Mouse (Mus musculus) retina, embryonic 14.5 days (tissue): Measurements from ENCODE around the gene Utrn.
"Not testable (repeated sequence)": the region's sequence is repeated elsewhere in the genome, so short reads cannot be mapped to it uniquely, and the experiment has no call there.

Experiments
- DNase-seq: peaks from one replicate; pipeline ENCODE4 v3.0.0-alpha.2; 2015; ENCODE audit warnings: low spot score

Gene Utrn

GRCm38 (mm10) chr10:12690601-12691000 lies 178.6 kb downstream of the Utrn start:
- peak; percentile 80 for DNase-seq

DNA sequence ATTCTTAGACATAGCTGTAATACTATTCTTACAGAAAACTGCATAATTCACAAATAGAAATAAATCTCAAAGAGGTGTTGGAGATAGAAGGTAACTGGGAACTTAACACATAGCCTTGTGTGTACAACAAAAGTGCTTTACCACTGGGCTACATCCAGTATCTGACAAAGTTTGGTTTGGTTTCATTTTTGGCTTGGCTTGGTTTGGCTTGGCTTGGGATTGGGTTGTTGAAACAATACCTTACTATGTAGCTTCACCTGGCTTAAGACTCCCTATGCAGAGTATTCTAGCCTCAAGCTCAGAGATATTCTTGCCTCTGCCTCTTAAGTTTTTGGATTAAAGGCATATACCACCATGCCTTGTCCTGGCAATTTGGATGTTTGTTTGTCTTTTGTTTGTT lies 183.5 kb downstream of the Utrn start:
- DNase-seq: no peak

DNA sequence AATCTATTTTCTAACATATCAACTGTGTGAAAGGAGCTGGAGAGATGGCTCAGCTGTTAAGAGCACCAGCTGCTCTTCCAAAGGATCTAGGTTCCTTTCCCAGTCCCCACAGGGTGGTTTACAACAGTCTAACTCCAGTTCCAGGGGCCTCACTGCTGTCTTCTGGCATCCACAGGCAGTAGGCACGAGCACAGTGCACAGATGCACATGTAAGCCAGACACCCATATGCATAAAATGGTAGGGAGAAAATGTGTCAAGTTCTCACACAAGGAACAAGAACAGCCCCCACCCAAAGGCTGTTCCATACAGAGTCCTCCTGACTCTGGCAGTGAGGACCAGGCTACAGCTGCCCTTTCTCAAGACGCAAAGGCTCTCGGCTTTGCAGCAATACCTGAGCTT lies 185.1 kb downstream of the Utrn start:
- no peak for DNase-seq

DNA sequence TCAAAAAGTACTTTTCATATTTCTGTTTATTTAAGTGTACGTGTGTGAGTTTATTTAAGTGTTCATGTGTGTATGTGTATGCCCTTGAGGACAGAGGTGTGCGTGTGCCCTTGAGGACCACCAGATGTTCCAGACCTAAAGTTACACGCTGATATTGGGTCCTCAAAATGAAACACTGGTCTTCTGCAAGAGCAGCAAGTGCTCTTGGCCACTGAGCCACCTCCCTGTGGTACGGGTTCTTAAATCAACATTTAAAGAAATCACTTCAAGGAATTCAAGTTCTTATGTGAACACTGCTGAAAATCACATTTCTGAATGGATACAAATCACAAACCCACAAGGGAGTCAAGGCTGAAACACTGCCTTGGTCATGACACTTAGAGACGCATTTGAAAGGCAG lies 195.9 kb downstream of the Utrn start:
- DNase-seq: no peak

DNA sequence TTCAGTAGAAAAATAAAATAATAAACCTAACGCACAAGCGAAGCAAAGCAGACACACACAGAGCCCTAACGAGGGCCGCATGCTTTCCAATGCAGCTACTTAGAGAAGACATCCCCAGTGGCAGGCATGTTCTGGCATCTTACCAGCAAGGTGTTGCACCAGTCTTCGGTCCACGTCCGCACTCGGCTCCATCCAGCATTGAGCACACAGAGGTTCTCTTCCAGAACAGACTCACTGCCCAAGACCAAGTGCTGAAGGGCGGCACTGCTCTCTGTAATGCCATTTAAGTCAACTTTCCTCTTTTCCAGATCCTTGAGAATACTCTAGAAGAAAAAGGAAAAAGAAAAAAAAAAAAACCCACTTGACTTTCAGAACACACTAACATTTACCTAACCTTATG lies 197.6 kb downstream of the Utrn start:
- no peak for DNase-seq

DNA sequence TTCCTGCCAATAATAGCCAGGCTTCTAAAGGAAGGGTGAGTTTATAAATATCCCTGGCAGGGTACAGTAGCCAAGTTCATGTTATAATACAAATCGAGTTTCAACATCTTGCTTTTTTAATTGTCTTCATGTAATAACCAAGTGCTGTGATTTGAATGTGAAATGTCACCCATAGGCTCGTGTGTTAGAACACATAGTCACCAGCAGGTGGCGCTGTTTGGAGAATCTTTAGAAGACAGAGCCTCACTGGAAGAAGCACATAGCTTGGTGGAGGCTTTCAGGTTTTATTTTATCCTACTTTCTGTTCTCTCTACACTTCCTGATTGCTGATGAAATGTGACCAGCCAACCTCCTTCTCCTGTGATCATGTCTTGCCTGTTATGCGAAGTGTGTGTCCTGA lies 207.1 kb downstream of the Utrn start:
- no peak for DNase-seq

DNA sequence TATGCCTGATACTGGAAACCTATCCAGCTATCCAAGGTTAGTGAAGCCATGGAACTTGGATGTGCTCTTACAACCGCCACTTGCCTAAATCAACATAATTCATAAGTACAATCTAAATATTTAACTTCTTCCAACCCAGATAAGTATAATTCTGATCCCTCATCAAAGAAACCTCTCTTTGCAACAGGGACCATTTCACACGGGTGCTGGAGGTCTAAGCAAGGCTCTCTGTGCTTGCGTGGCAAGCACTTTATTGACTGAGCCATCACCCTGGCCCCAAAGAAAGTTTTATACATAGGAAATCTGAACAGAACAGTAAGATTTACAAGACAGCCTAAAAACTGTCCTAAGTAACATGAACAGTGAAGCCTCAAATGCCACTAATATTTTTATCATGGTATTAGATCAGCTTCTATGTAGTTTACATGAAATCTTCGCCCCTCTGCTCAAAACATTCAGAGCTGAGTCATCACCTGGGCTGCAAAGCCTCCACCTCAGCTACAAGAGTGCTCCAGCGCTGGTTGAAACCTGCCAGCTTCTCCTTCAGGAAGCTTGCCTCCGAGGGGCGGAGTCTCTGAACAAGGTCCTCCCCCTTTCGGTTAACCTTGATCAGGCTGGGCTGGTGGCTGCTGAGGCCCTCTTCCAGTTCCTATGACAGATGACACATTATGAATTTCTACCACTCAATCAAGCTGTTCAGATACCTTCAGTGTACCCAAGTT lies 211.0 kb downstream of the Utrn start:
- no peak for DNase-seq

- DNase-seq: no peak
Measured at GRCm38 (mm10) chr10:12652988-12653387, 216.2 kb downstream of the Utrn start.

DNA sequence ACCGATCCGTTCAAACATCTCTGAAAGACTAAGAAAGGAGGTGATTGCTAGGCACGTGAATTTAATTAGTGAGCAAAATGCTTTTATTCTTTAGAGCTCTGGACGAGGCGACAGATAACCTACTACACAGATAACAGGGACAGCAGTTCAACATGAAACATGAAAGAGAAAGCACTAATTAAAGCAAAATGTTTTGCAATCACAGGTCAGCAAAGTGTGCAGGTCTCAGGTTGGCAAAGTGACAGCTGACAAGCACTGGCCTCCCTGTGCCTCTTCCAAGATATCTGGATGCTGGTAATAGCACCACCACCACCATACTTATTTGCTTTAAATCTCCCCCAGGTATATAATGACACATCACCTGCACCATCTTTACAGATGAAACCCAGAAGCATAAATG lies 223.0 kb downstream of the Utrn start:
- DNase-seq: no peak

DNA sequence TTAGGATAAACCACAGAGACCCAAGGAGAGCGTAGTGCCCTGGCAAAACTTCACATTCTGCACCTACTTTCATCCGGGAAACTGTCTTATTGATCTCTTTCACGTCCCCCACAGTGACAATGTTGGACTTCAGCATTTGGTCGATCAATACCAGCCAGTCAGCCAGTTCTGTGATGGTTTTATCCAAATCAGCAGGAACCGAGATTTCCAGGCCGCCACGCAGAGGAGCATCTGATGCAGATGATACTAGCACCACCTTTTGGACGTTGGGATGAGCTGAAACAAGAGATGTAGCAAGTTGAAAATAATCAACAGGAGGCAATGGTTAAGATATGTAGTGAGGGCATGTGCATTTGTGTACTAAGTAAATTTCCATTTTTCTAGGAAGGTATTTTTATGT lies 225.8 kb downstream of the Utrn start:
- DNase-seq: peak; percentile 3

GRCm38 (mm10) chr10:12639638-12640037 lies 229.5 kb downstream of the Utrn start:
- no peak for DNase-seq

DNA sequence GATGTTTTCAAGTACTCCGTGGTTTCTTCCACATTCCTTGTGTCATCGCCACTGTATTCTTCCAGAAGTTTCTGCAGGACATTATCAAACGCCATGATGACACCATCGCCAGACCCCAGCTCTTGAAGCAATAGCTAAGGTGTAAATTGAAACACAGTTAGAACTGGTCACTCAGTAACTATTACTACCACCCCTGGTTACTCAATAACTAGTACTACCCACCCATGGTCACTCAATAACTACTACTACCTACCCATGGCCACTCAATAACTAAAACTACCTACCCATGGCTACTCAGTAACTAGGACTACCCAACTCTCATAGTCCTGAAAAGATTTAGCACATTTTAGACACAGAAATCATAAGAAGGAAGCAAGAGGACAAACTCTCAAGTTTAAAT lies 235.2 kb downstream of the Utrn start:
- no peak for DNase-seq

DNA sequence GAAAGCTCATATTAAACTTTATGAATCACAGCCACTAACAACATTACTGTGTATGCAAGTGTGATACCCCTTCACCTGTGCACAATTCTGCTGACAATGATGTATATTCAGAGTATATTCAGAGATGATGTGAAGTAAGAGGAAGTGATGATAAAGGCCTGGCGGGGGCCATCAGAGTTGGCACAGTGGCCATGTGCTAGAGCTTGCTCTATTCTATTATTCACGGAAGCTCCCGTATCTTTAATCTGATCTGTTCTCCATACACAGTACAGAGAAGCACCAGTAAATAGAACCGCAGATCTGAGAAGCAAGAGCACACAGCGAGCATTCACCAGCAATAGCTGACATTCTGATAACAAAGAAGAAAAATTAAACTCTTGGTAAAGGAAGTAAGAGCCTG lies 238.2 kb downstream of the Utrn start:
- DNase-seq: no peak

GRCm38 (mm10) chr10:12618397-12618796 lies 250.8 kb downstream of the Utrn start:
- no peak for DNase-seq

GRCm38 (mm10) chr10:12615723-12616122 lies 253.4 kb downstream of the Utrn start:
- peak; percentile 68 for DNase-seq

GRCm38 (mm10) chr10:12614465-12615199 lies 254.5 kb downstream of the Utrn start:
- peak; percentile 68 for DNase-seq

- peak; percentile 81 for DNase-seq
Measured at GRCm38 (mm10) chr10:12612235-12612863, 256.8 kb downstream of the Utrn start.

DNA sequence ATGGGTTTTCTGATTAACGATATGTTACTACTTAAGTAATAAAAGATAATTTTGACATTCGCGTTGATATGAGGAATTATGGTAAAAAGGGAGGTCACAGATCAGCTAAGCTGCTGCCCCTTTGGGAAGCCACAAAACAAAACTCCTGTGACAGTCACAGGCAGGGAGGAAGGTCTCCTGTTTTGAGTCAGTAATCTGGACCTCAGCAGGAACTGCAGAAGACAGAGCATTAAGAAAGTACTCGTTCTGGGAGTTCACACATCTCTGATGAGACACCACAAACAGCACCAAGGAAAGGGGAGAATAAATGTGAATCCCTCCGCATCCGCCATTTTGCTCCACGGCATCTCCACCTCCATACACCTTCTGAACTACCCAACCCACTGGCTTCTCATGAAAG lies 259.3 kb downstream of the Utrn start:
- DNase-seq: no peak

DNA sequence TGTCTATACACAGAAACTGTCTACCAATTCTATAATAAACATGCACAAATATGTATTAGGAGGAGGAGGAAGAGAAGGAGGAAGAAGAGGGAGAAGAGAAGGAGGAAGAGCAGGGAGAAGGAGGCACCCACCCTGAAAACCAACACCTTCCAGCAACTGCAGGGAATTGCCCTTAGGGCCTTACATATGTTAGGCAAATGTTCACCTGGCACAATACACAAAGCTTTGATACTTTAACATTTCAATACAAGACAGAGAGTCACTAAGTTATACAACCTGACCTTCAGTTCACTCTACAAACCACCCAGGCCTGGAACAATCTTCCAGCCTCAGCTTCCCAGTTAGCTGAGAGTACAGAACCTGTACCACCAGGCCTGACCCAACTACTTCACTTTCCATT lies 260.5 kb downstream of the Utrn start:
- DNase-seq: no peak

DNA sequence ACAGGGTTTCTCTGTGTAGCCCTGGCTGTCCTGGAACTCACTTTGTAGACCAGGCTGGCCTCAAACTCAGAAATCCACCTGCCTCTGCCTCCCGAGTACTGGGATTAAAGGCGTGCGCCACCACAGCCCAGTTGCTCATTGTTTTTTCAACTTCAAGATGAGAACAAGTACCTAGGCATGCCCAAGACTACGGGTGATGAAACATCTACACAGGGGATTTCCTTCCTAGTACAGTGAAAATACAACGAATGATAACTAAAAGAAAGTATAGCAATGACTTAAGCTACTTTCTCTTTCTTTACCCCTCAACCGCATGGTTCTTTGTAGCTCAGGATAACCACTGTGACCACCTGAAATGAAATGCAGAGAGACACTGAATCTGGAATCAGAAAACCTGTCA lies 262.0 kb downstream of the Utrn start:
- DNase-seq: not testable (repeated sequence)

- peak; percentile 74 for DNase-seq
Measured at GRCm38 (mm10) chr10:12595379-12595778, 273.8 kb downstream of the Utrn start.

GRCm38 (mm10) chr10:12594958-12595357 lies 274.2 kb downstream of the Utrn start:
- no peak for DNase-seq

GRCm38 (mm10) chr10:12593071-12593470 lies 276.1 kb downstream of the Utrn start:
- DNase-seq: no peak
